Mouse (Mus musculus): ENCODE measurements at regions not wholly inside any gene's neighbourhood (a gene's known extent, or its start where the extent isn't known, plus 50 kb on each side); places are given as distances from the start of the nearest gene placed in this dataset.

- no peak for DNase-seq (ENCODE audit: low spot score)
Measured at GRCm38 (mm10) chr2:48624040-48624439, 189.9 kb upstream of the Acvr2a start.

GRCm38 (mm10) chr2:48624461-48624860 lies 189.4 kb upstream of the Acvr2a start:
- DNase-seq (ENCODE audit: low spot score), result no peak

- no peak for DNase-seq (ENCODE audit: low spot score)
Measured at GRCm38 (mm10) chr2:48627011-48627410, 186.9 kb upstream of the Acvr2a start.

- no peak for DNase-seq (ENCODE audit: low spot score)
Measured at GRCm38 (mm10) chr2:48629106-48630050, 184.5 kb upstream of the Acvr2a start.

- DNase-seq (ENCODE audit: low spot score), result no peak
Measured at GRCm38 (mm10) chr2:48634456-48635174, 179.3 kb upstream of the Acvr2a start.

GRCm38 (mm10) chr2:48636108-48636507 lies 177.8 kb upstream of the Acvr2a start:
- DNase-seq (ENCODE audit: low spot score), result no peak

- DNase-seq (ENCODE audit: low spot score), result no peak
Measured at GRCm38 (mm10) chr2:48644114-48644513, 169.8 kb upstream of the Acvr2a start.

- no peak for DNase-seq (ENCODE audit: low spot score)
Measured at GRCm38 (mm10) chr2:48650281-48650680, 163.6 kb upstream of the Acvr2a start.

GRCm38 (mm10) chr2:48661222-48661621 lies 152.7 kb upstream of the Acvr2a start:
- DNase-seq (ENCODE audit: low spot score), result no peak

GRCm38 (mm10) chr2:48665103-48665502 lies 148.8 kb upstream of the Acvr2a start:
- no peak for DNase-seq (ENCODE audit: low spot score)

- DNase-seq (ENCODE audit: low spot score), result no peak
Measured at GRCm38 (mm10) chr2:48689098-48689497, 124.8 kb upstream of the Acvr2a start.

- DNase-seq (ENCODE audit: low spot score), result no peak
Measured at GRCm38 (mm10) chr2:48694509-48694908, 119.4 kb upstream of the Acvr2a start.

- no peak for DNase-seq (ENCODE audit: low spot score)
Measured at GRCm38 (mm10) chr2:48700886-48701285, 113.0 kb upstream of the Acvr2a start.

GRCm38 (mm10) chr2:48705103-48705804 lies 108.7 kb upstream of the Acvr2a start:
- no peak for DNase-seq (ENCODE audit: low spot score)

GRCm38 (mm10) chr2:48705805-48706150 lies 108.1 kb upstream of the Acvr2a start:
- no peak for DNase-seq (ENCODE audit: low spot score)

- no peak for DNase-seq (ENCODE audit: low spot score)
Measured at GRCm38 (mm10) chr2:48706188-48706587, 107.7 kb upstream of the Acvr2a start.

GRCm38 (mm10) chr2:48716206-48716605 lies 97.7 kb upstream of the Acvr2a start:
- DNase-seq (ENCODE audit: low spot score), result no peak

GRCm38 (mm10) chr2:48717770-48718169 lies 96.1 kb upstream of the Acvr2a start:
- DNase-seq (ENCODE audit: low spot score), result no peak

GRCm38 (mm10) chr2:48718261-48718660 lies 95.6 kb upstream of the Acvr2a start:
- no peak for DNase-seq (ENCODE audit: low spot score)

- DNase-seq (ENCODE audit: low spot score), result no peak
Measured at GRCm38 (mm10) chr2:48730780-48731179, 83.1 kb upstream of the Acvr2a start.

- DNase-seq (ENCODE audit: low spot score), result no peak
Measured at GRCm38 (mm10) chr2:48733936-48734335, 80.0 kb upstream of the Acvr2a start.

- DNase-seq (ENCODE audit: low spot score), result no peak
Measured at GRCm38 (mm10) chr2:48734521-48734920, 79.4 kb upstream of the Acvr2a start.

GRCm38 (mm10) chr2:48736312-48736711 lies 77.6 kb upstream of the Acvr2a start:
- DNase-seq (ENCODE audit: low spot score), result no peak

Data from testis, postnatal 14 days (tissue).